Mouse (Mus musculus): Measurements from ENCODE around the gene Klhl11. TPM values are rescaled to one million over a fixed set of nuclear protein-coding genes. Genes with fewer than 3 reads are reported as not detected.

The Klhl11 gene
- 19.3 TPM for total RNA-seq (2023)

GRCm38 (mm10) chr11:100472197-100472934, at the start of gene Klhl11:
TSS of gene Klhl11 (minus strand) at chr11:100472741.

GRCm38 (mm10) chr11:100441797-100442196, 30.7 kb downstream of the Klhl11 start, which contains the start of the genes Nt5c3b and Klhl10:
TSS of gene Nt5c3b (minus strand) at chr11:100441808.
TSS of gene Klhl10 (plus strand) at chr11:100441917.

GRCm38 (mm10) chr11:100414914-100415822, 57.4 kb downstream of the Klhl11 start, which contains the start of gene Fkbp10:
TSS of gene Fkbp10 (plus strand) at chr11:100415697.

GRCm38 (mm10) chr11:100414021-100414913, 58.3 kb downstream of the Klhl11 start, which contains the start of gene P3h4:
TSS of gene P3h4 (minus strand) at chr11:100414836.

Other genes with a start within 250 kb of the Klhl11 start
- not detected for gene Krt16, start 223.8 kb downstream of the Klhl11 start, total RNA-seq (2023)
- not detected for gene Krt17, start 211.7 kb downstream of the Klhl11 start, total RNA-seq (2023)
- gene Krt42, start 202.9 kb downstream of the Klhl11 start, total RNA-seq (2023): not detected
- 2,357 TPM for gene Eif1, start 152.9 kb downstream of the Klhl11 start, total RNA-seq (2023)
- not detected for gene Gast, start 138.3 kb downstream of the Klhl11 start, total RNA-seq (2023)
- 0.46 TPM for gene Hap1, start 116.6 kb downstream of the Klhl11 start, total RNA-seq (2023)
- gene Jup, start 75.0 kb downstream of the Klhl11 start, total RNA-seq (2023): 11.4 TPM
- gene P3h4, start 57.9 kb downstream of the Klhl11 start, total RNA-seq (2023): 0.31 TPM
- not detected for gene Fkbp10, start 57.0 kb downstream of the Klhl11 start, total RNA-seq (2023)
- gene Nt5c3b, start 30.9 kb downstream of the Klhl11 start, total RNA-seq (2023): 99.9 TPM
- 2.2 TPM for gene Klhl10, start 30.8 kb downstream of the Klhl11 start, total RNA-seq (2023)
- gene Acly, start 55.3 kb upstream of the Klhl11 start, total RNA-seq (2023): 136 TPM
- not detected for gene Ttc25, start 72.9 kb upstream of the Klhl11 start, total RNA-seq (2023)
- gene Cnp, start 102.2 kb upstream of the Klhl11 start, total RNA-seq (2023): 133 TPM
- 14.1 TPM for gene Nkiras2, start 146.5 kb upstream of the Klhl11 start, total RNA-seq (2023)
- gene Dnajc7, start 147.4 kb upstream of the Klhl11 start, total RNA-seq (2023): 388 TPM
- gene Zfp385c, start 219.7 kb upstream of the Klhl11 start, total RNA-seq (2023): not detected
- gene Dhx58, start 231.5 kb upstream of the Klhl11 start, total RNA-seq (2023): 10.6 TPM
- 41.9 TPM for gene Kat2a, start 239.7 kb upstream of the Klhl11 start, total RNA-seq (2023)
- gene Hspb9, start 241.1 kb upstream of the Klhl11 start, total RNA-seq (2023): not detected